In the genomic region with DNA sequence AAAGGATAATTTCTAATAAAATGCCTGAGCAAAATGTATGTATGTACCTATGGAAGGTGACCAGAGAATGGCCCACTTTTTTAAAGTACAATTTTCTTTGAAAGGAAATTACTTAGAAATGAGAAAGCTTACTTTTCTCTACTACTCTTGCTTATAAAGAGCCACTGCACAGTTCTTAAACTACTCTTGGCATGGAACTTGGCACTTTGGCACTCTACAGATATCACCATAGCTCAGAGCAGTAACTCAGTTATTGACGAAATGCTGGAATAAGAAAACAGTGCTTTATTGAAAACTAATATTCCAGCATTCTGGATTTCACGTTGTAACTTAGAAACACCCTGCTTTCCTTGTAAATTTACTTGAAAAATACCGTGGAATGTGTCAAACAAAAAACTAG, we compare ENCODE assay signal across 16 mouse cellular contexts. TPM values are rescaled to one million over a fixed set of nuclear protein-coding genes. Genes with fewer than 3 reads are reported as not detected.
A peak's percentile ranks its signal among the peaks of the same experiment; 100 is the strongest.
DNase-seq lines count a peak whose midpoint lies in the region; ATAC-seq and TF ChIP-seq lines count a peak whose summit lies in the region.
"Had no signal": no experiment of that assay in that cellular context is flagged by ENCODE, and none has a peak within 500 bp of the region (broad histone marks: within the 10 kb centered on the region; RNA-seq: fewer than 3 reads in every experiment).

No protein-coding gene starts in this region.

- no peak overlapping the region for H3K4me2 ChIP-seq in kidney, embryonic 14.5 days (replicated peaks; ENCODE audit: low read depth, low read length)
- H3K4me2 ChIP-seq in midbrain, embryonic 15.5 days, result peak overlapping the region; percentile 26; the same call in 1 of the 2 replicates
- H3K4me2 ChIP-seq: forebrain, embryonic 12.5 days had no signal

- no peaks in the 10 kb centered on the region for H3K9me3 ChIP-seq in kidney, embryonic 14.5 days (ENCODE audit: control insufficient read depth, low read length)
- no peaks in the 10 kb centered on the region for H3K9me3 ChIP-seq in midbrain, embryonic 15.5 days
- no peaks in the 10 kb centered on the region for H3K9me3 ChIP-seq in midbrain, embryonic 10.5 days (replicated peaks)
- H3K9me3 ChIP-seq: embryonic facial prominence, embryonic 15.5 days; forebrain, embryonic 12.5 days; midbrain, embryonic 13.5 days had no signal

- intact Hi-C loops in gastrocnemius, adult 2 months (cut with DNase I), result loop anchor here (10.0 kb wide), 1 partner anchor 512 kb away; a partner anchor contains a TSS

- TF ChIP-seq POLR2A in kidney, adult 2 months (IDR thresholded peaks at IDR 0.05; ENCODE audit: low read depth, low read length), result no peak

- H3K27ac ChIP-seq in gastrocnemius, adult 2 months, result peak overlapping the region; percentile 96
- H3K27ac ChIP-seq in kidney, adult 2 months (ENCODE audit: insufficient read depth, low read depth, low read length), result no peak overlapping the region
- H3K27ac ChIP-seq in kidney, embryonic 14.5 days (ENCODE audit: low read depth, low read length), result no peak overlapping the region
- H3K27ac ChIP-seq in midbrain, embryonic 15.5 days, result no peak overlapping the region
- no peak overlapping the region for H3K27ac ChIP-seq in midbrain, embryonic 10.5 days (replicated peaks)
- H3K27ac ChIP-seq: embryonic facial prominence, embryonic 15.5 days; forebrain, embryonic 12.5 days; midbrain, embryonic 13.5 days had no signal

- H3K27me3 ChIP-seq in kidney, adult 2 months (replicated peaks; ENCODE audit: control insufficient read depth, insufficient read depth, low read length), result no peaks in the 10 kb centered on the region
- no peaks in the 10 kb centered on the region for H3K27me3 ChIP-seq in kidney, embryonic 14.5 days (ENCODE audit: control insufficient read depth, insufficient read depth, low read length)
- H3K27me3 ChIP-seq in midbrain, embryonic 15.5 days (replicated peaks), result no peaks in the 10 kb centered on the region
- H3K27me3 ChIP-seq in midbrain, embryonic 10.5 days (ENCODE audit: low read depth, poor library complexity, severe bottlenecking), result no peaks in the 10 kb centered on the region
- H3K27me3 ChIP-seq: embryonic facial prominence, embryonic 15.5 days; forebrain, embryonic 12.5 days; midbrain, embryonic 13.5 days had no signal

- 55% methylated on average over 3 of the region's 3 CpGs for WGBS in kidney, adult 2 months
- 80% methylated on average over 3 of the region's 3 CpGs for WGBS in kidney, embryonic 14.5 days
- 85% methylated on average over 3 of the region's 3 CpGs for WGBS in midbrain, embryonic 15.5 days
- WGBS in midbrain, embryonic 10.5 days, result 91% methylated on average over 3 of the region's 3 CpGs

- no peak for TF ChIP-seq CTCF in gastrocnemius, adult 2 months (IDR thresholded peaks at IDR 0.05)
- TF ChIP-seq CTCF in kidney, adult 2 months (conservative IDR thresholded peaks at IDR 0.05; ENCODE audit: insufficient read depth, insufficient read length, low read depth, low read length), result no peak

- H3K36me3 ChIP-seq in kidney, adult 2 months (ENCODE audit: control insufficient read depth, insufficient read depth, low read length), result no peaks in the 10 kb centered on the region; the same call in 1 of the 2 replicates
- peaks cover 4% of the 10 kb centered on the region; the same call in 1 of the 2 replicates for H3K36me3 ChIP-seq in kidney, embryonic 14.5 days (ENCODE audit: control insufficient read depth, insufficient read depth, low read length)
- H3K36me3 ChIP-seq in midbrain, embryonic 15.5 days (replicated peaks), result no peaks in the 10 kb centered on the region; the same call in 1 of the 2 replicates
- peaks cover 4% of the 10 kb centered on the region for H3K36me3 ChIP-seq in midbrain, embryonic 10.5 days
- H3K36me3 ChIP-seq: forebrain, embryonic 12.5 days had no signal

- no peak for ATAC-seq in kidney, embryonic 14.5 days (ENCODE audit: low FRiP score, low TSS enrichment)
- ATAC-seq in midbrain, embryonic 15.5 days (replicated peaks), result no peak
- ATAC-seq: inflammation-experienced regulatory T-cells, adult 6 months; midbrain, embryonic 13.5 days had no signal

- no peak overlapping the region for H3K9ac ChIP-seq in kidney, embryonic 14.5 days (ENCODE audit: low read depth, low read length)
- no peak overlapping the region for H3K9ac ChIP-seq in midbrain, embryonic 15.5 days
- H3K9ac ChIP-seq: embryonic facial prominence, embryonic 15.5 days; forebrain, embryonic 12.5 days; midbrain, embryonic 13.5 days had no signal

- DNase-seq in gastrocnemius, adult 2 months, result no peak
- no peak for DNase-seq in gastrocnemius, postnatal 10 days
- peak; percentile 36 for DNase-seq in kidney, adult 2 months
- DNase-seq in midbrain, embryonic 10.5 days (ENCODE audit: low spot score), result no peak
- DNase-seq in thymus, postnatal 14 days, result no peak
- DNase-seq: adrenal gland, postnatal 25 days; cerebellum, adult 2 months; heart, postnatal 36 days; lung, postnatal 4 days had no signal

- peak overlapping the region; percentile 76 for H3K4me3 ChIP-seq in gastrocnemius, adult 2 months
- no peak overlapping the region for H3K4me3 ChIP-seq in kidney, adult 2 months (ENCODE audit: insufficient read depth, low read depth, low read length)
- no peak overlapping the region for H3K4me3 ChIP-seq in kidney, embryonic 14.5 days (ENCODE audit: low read length)
- H3K4me3 ChIP-seq in midbrain, embryonic 15.5 days, result no peak overlapping the region
- H3K4me3 ChIP-seq in midbrain, embryonic 10.5 days, result no peak overlapping the region
- H3K4me3 ChIP-seq: forebrain, embryonic 12.5 days had no signal

- H3K4me1 ChIP-seq in kidney, adult 2 months (ENCODE audit: control insufficient read depth, insufficient read depth, low read length), result peaks cover 34% of the 10 kb centered on the region
- peaks cover 27% of the 10 kb centered on the region for H3K4me1 ChIP-seq in kidney, embryonic 14.5 days (ENCODE audit: control insufficient read depth, insufficient read depth, low read length)
- H3K4me1 ChIP-seq in midbrain, embryonic 15.5 days, result peaks cover 40% of the 10 kb centered on the region
- peaks cover 46% of the 10 kb centered on the region for H3K4me1 ChIP-seq in midbrain, embryonic 10.5 days

RNA-seq across cellular contexts. Expression of a gene that starts 3.0 kb away (rescaled TPM):
- total RNA-seq in gastrocnemius, adult 2 months (2021), result 100 to 1,000 TPM; 328 to 379 TPM
- 100 to 1,000 TPM; 310 to 331 TPM for total RNA-seq in gastrocnemius, postnatal 10 days (2021)
- 15.9 and 23.8 TPM in 2 replicates for polyA plus RNA-seq in kidney, adult 2 months (2012; rRNA removed)
- polyA plus RNA-seq in kidney, embryonic 14.5 days (2014; fragmentation: Nextera tagmentation; extraction: Ambion mirVana), result 82.7 and 94.3 TPM in 2 replicates
- 96.5 and 108 TPM in 2 replicates for polyA plus RNA-seq in midbrain, embryonic 15.5 days (2015; fragmentation: Nextera tagmentation; extraction: Ambion mirVana)
- polyA plus RNA-seq in midbrain, embryonic 10.5 days (2016; fragmentation: Nextera tagmentation; extraction: Ambion mirVana), result 65.2 and 71.0 TPM in 2 replicates

RNA-seq across cellular contexts. Expression of a gene that starts 43.7 kb away (rescaled TPM):
- under 1 TPM in 1 of 2 experiments, not detected in 1; 0.15 TPM for total RNA-seq in gastrocnemius, adult 2 months (2021)
- under 1 TPM; 0.20 to 0.31 TPM for total RNA-seq in gastrocnemius, postnatal 10 days (2021)
- 3.0 and 4.3 TPM in 2 replicates for polyA plus RNA-seq in kidney, adult 2 months (2012; rRNA removed)
- polyA plus RNA-seq in kidney, embryonic 14.5 days (2014; fragmentation: Nextera tagmentation; extraction: Ambion mirVana), result 8.2 and 11.1 TPM in 2 replicates
- 0.50 and 0.65 TPM in 2 replicates for polyA plus RNA-seq in midbrain, embryonic 15.5 days (2015; fragmentation: Nextera tagmentation; extraction: Ambion mirVana)
- not detected in 2 replicates for polyA plus RNA-seq in midbrain, embryonic 10.5 days (2016; fragmentation: Nextera tagmentation; extraction: Ambion mirVana)
- total RNA-seq: granulocyte monocyte progenitor cell, adult 5-6 weeks had no signal
- polyA plus RNA-seq: inflammation-experienced regulatory T-cells, adult 6 months had no signal
